Mouse (Mus musculus): Measurements from ENCODE around the gene Angptl2. TPM values are rescaled to one million over a fixed set of nuclear protein-coding genes. Genes with fewer than 3 reads are reported as not detected.
"Not testable (repeated sequence)": the region's sequence is repeated elsewhere in the genome, so short reads cannot be mapped to it uniquely, and the experiment has no call there.

The Angptl2 gene
- polyA plus RNA-seq, 1 experiment: 22.3 TPM

GRCm38 (mm10) chr2:33188925-33189670, 26.8 kb upstream of the Angptl2 start:
- DNase-seq (ENCODE audit: low read depth, low spot score): no peak
- 81% methylated on average over 6 of the region's 6 CpGs for WGBS

GRCm38 (mm10) chr2:33189976-33190375, 25.9 kb upstream of the Angptl2 start:
- DNase-seq (ENCODE audit: low read depth, low spot score): no peak
- 92% methylated on average over 3 of the region's 3 CpGs for WGBS

- 79% methylated on average over 14 of the region's 14 CpGs for WGBS
- DNase-seq (ENCODE audit: low read depth, low spot score): no peak
These were observed 15.4 kb upstream of the Angptl2 start for GRCm38 (mm10) chr2:33200368-33201068.

DNA sequence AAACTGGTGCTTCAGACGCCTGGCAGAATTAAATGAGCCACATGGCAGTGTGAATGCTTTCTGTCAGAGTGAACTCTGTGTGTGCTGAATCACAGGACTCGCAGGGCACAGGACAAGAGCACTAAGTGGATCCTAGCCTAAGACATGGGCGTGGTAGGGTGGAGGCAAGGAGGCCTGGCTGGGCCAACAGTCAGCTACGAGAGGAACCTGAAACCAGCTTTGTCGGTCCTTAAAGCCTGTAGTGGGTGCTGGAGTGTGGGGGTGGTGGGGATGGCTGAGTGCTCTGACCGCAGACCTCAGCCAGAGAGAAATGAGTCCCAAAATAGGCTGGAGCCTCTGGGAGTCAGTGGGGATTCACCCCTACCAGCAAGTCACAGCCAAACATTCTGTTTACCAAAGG, 12.6 kb upstream of the Angptl2 start:
- 24% methylated on average over 6 of the region's 6 CpGs for WGBS
- no peak for DNase-seq (ENCODE audit: low read depth, low spot score)

DNA sequence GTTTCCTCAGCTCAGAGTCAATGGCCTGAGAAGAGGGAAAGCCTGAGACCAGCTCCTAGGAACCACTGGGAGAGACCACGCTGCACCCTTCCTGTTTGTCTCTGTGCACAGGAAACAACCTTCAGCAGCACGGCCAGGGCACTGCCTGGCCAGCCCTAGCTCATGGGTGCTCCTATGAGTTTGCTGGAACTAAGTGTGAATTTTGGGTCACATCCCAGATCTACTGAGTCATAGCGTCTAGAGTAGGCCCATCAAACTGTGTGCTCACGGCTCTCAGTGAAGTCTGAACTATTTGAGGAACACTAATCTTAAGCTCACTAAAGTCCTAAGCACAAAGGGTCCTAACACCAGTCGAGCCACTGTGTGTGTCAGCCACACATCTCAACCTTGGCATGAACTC, 10.9 kb upstream of the Angptl2 start:
- DNase-seq (ENCODE audit: low read depth, low spot score): no peak
- 63% methylated on average over 5 of the region's 5 CpGs for WGBS

DNA sequence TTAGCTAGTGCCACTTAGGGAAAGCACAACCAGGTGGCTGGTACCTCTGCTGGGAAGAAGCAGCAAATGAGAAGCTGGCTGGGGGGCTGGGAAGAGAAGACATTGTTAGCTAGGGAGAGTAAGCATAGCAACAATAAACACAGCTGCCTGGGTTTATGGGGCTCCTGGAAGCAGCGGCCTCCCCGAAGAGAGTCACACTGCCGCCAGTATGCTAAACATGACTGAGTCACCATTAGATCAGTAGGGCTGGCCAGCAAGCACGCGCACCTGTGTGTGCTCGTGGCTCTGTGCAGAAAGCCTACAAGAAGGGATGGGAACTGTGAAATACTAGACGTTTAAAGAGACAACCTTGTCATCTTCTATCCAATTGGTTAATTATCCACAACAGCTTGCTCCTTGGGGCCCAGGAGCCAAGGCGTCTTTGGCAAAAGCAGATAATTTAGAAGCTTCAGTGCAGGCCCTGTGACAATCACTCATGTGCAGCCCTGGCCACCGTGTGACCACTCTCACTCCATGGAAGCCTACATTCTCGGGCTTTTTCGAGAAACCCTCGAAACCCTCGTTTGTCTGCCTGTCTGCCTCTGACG, 9.8 kb upstream of the Angptl2 start:
- 35% methylated on average over 14 of the region's 14 CpGs for WGBS
- no peak for DNase-seq (ENCODE audit: low read depth, low spot score)

DNA sequence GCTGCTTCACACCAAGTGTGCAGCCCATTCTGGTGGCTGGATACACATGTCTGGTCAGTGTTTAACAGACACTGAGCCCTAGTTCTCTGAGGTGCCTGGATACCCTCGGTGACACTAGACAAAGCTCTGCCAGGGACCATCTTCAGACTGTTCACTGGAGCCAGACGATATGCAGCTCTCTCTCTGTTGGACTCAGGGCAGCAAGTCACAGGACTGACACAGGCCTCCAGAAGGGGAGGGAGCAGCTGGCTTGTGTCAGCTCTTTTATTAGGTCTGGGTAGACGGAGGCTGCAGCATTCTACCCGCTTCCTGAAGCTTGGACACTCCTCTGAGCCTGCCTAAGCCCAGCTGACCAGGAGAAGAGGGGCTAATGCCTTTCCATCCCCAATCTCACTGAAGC, 8.8 kb upstream of the Angptl2 start:
- no peak for DNase-seq (ENCODE audit: low read depth, low spot score)
- WGBS: 42% methylated on average over 4 of the region's 4 CpGs

- WGBS: 79% methylated on average over 5 of the region's 5 CpGs
- DNase-seq (ENCODE audit: low read depth, low spot score): no peak
These were observed 7.7 kb upstream of the Angptl2 start for GRCm38 (mm10) chr2:33208134-33208533.

GRCm38 (mm10) chr2:33210841-33211240, 5.0 kb upstream of the Angptl2 start:
- DNase-seq (ENCODE audit: low read depth, low spot score): no peak
- 82% methylated on average over 2 of the region's 2 CpGs for WGBS

DNA sequence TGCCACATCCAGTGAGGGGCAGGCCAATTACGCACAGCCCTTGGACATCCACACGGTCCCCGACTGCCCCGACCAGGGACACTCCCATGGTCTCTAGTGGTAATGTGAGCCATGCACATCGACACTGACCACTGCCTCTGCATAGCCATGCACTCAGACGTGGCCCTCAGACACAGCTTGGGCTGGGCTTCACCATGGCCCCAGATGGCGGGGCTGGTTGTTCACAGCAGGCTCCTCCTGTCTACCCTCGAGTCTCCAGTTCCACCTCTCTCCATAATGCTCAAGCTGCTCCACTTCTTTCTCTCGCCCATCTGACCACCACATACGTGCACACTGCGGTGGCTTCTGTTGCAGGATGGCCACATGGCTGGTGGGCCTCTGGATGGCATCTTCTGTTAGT, 4.6 kb upstream of the Angptl2 start:
- 89% methylated on average over 11 of the region's 11 CpGs for WGBS
- DNase-seq (ENCODE audit: low read depth, low spot score): not testable (repeated sequence)

DNA sequence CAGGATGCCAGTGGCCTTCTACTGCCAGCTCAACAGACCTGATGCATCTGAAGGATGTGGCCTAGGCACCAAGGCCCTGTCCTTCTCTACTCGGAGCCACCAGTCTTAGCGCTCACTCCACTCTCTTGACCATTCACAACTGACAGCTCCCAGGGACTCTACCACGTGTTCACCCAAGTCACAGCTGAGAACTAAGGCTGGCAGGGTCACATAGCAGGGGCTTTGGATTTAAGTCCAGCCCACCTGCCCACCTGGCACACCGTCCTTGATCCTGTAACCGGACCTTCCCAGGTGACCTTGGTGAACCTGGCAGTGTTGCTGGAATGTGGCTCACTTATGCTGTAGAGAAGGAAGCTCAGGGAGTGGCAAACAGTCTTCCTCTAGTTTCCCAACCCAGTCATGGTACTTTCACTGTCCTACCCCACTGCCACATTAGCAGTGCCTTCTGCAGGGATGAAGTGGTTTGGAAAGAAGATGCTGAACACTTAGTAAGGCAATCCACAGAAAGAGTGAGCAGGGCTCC, 631 bp upstream of the Angptl2 start:
- WGBS: 64% methylated on average over 5 of the region's 5 CpGs
- DNase-seq (ENCODE audit: low read depth, low spot score): no peak

- no peak for DNase-seq (ENCODE audit: low read depth, low spot score)
- 57% methylated on average over 18 of the region's 18 CpGs for WGBS
These were observed 966 bp downstream of the Angptl2 start for GRCm38 (mm10) chr2:33216645-33217424.

DNA sequence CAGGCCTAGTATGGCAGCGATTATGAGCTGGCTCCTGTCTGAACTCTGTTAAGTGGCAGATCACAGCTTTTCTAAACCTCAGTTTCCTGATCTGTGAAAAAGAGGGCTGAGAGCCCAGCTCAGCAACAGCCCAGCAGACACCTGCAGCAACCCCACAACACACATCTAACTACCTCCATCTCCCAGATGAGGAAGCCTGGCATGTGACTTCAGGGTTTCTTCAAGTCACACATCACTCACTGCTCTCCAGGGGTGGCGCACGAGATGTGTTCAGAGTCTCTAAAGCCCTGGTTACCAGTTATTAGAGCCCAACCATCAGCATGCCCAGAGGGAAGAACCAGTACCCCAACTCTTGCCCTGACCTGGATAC, 1.5 kb downstream of the Angptl2 start:
- no peak for DNase-seq (ENCODE audit: low read depth, low spot score)
- 62% methylated on average over 3 of the region's 3 CpGs for WGBS

DNA sequence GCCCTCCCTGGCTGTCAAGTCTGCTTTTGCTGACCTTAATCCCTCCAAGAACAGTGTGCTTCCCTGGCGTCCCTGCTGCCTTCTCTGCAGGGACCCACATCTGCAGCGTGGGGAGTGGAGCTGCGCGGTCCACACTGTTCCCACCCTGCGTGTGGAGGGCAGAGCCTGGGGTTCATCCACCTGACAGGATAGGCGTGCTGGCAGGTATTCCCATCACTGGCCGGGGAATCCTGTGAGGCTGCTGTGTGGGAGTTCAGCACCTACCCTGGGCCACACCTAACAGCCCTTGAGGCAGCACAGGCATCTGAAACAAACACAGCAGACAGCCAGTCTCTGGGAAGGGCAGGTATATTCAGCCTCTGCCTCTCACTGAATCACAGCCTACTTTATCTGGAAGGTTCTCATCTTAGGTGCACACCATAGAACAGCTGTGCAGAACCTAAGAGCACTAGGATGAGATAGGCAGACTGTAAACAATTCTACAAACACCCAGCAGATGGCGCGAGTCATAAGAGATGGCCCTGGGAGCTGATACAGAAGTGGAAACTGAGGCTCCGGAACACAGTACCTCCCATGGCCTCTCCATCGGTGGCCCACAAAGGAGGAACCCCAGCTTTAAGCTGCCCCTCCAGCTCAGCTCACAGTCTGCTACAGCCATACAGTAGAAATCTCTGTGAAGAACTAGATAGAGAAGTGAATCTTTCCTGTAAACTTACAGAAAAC, 3.2 kb downstream of the Angptl2 start:
- no peak for DNase-seq (ENCODE audit: low read depth, low spot score)
- WGBS: 56% methylated on average over 11 of the region's 11 CpGs

- 43% methylated on average over 4 of the region's 4 CpGs for WGBS
These were observed 3.8 kb downstream of the Angptl2 start for GRCm38 (mm10) chr2:33219637-33220036.

DNA sequence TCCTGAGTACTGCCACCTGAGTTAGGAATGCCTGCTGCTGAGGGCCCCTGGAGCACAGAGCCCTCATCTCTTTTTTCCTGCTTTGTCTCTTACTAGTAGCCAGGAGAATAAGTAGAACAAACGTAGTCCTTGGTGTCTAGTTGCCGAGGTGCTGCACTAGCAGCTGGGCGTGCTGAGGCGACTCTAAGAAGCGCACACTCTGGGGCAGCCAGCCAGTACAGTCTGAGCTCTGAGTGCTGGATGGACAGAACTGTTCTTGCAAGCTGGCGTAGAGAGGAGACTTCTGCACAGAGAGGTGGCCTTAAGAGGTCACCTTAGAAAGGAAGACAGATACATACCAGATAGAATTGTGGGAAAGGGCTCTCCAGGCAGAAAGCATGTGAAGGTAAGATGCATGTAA, 4.4 kb downstream of the Angptl2 start:
- DNase-seq (ENCODE audit: low read depth, low spot score): no peak
- 61% methylated on average over 6 of the region's 6 CpGs for WGBS

More at GRCm38 (mm10) chr2:33219637-33220036, 3.8 kb downstream of the Angptl2 start:
- DNase-seq (ENCODE audit: low read depth, low spot score): no peak

GRCm38 (mm10) chr2:33220674-33221338, 4.9 kb downstream of the Angptl2 start:
- 82% methylated on average over 10 of the region's 10 CpGs for WGBS
- DNase-seq (ENCODE audit: low read depth, low spot score): no peak

- 67% methylated on average over 11 of the region's 11 CpGs for WGBS
These were observed 5.6 kb downstream of the Angptl2 start for GRCm38 (mm10) chr2:33221339-33221900.

More at GRCm38 (mm10) chr2:33221339-33221900, 5.6 kb downstream of the Angptl2 start:
- DNase-seq (ENCODE audit: low read depth, low spot score): no peak
